In genomic region chrX:132789929-132790556, GRCm38 (mm10) we compare ENCODE assay signal across 15 mouse cellular contexts.
"Had no signal": no experiment of that assay in that cellular context is flagged by ENCODE, and none has a peak within 500 bp of the region (broad histone marks: within the 10 kb centered on the region; RNA-seq: fewer than 3 reads in every experiment).

No protein-coding gene starts in this region.

- H3K27me3 ChIP-seq: limb, embryonic 12.5 days; limb, embryonic 15.5 days; midbrain, embryonic 13.5 days had no signal

- H3K4me3 ChIP-seq: limb, embryonic 12.5 days; limb, embryonic 15.5 days; midbrain, embryonic 13.5 days had no signal

- H3K4me2 ChIP-seq: limb, embryonic 12.5 days; limb, embryonic 15.5 days; liver, embryonic 11.5 days; lung, embryonic 14.5 days; midbrain, embryonic 13.5 days had no signal

- H3K36me3 ChIP-seq: limb, embryonic 12.5 days; limb, embryonic 15.5 days; midbrain, embryonic 13.5 days had no signal

- H3K4me1 ChIP-seq: limb, embryonic 12.5 days; limb, embryonic 15.5 days; midbrain, embryonic 13.5 days had no signal

- ATAC-seq: liver, postnatal 0 days; lung, postnatal 0 days; midbrain, embryonic 13.5 days had no signal

- H3K9me3 ChIP-seq: limb, embryonic 12.5 days; limb, embryonic 15.5 days; midbrain, embryonic 13.5 days had no signal

- H3K9ac ChIP-seq: limb, embryonic 12.5 days; limb, embryonic 15.5 days; liver, embryonic 14.5 days; liver, postnatal 0 days; lung, embryonic 14.5 days; midbrain, embryonic 13.5 days had no signal

- H3K27ac ChIP-seq: limb, embryonic 12.5 days; limb, embryonic 15.5 days; liver, embryonic 14.5 days; macrophage; midbrain, embryonic 13.5 days had no signal

- DNase-seq: kidney, adult 9 months; kidney, postnatal 14 days; kidney, postnatal 4 days; left cerebral cortex, postnatal 4 days; liver, postnatal 0 days; lung, embryonic 14.5 days; thymus, adult 18-20 months; thymus, postnatal 36 days had no signal
